Mouse (Mus musculus) T-cell, adult 2 months (primary cell): Measurements from ENCODE around the gene Cerk.

Experiments used
- DNase-seq: peaks from one replicate; pipeline ENCODE4 v3.0.0; 2022; ENCODE audit warnings: low spot score

Gene Cerk

GRCm38 (mm10) chr15:86164718-86165345 lies 21.1 kb downstream of the Cerk start:
- no peak for DNase-seq

GRCm38 (mm10) chr15:86161800-86162199 lies 24.1 kb downstream of the Cerk start:
- DNase-seq: peak; percentile 34

GRCm38 (mm10) chr15:86160906-86161305 lies 25.0 kb downstream of the Cerk start:
- DNase-seq: no peak

- DNase-seq: no peak
These were observed 26.2 kb downstream of the Cerk start for GRCm38 (mm10) chr15:86159719-86160118.

- no peak for DNase-seq
These were observed 26.8 kb downstream of the Cerk start for GRCm38 (mm10) chr15:86159093-86159492.

- DNase-seq: no peak
These were observed 29.4 kb downstream of the Cerk start for GRCm38 (mm10) chr15:86156492-86156891.

- no peak for DNase-seq
These were observed 32.4 kb downstream of the Cerk start for GRCm38 (mm10) chr15:86153481-86153960.

- no peak for DNase-seq
These were observed 35.3 kb downstream of the Cerk start for GRCm38 (mm10) chr15:86150593-86150992.

- DNase-seq: no peak
These were observed 39.0 kb downstream of the Cerk start for GRCm38 (mm10) chr15:86146922-86147321.

GRCm38 (mm10) chr15:86145046-86145445 lies 40.9 kb downstream of the Cerk start:
- DNase-seq: no peak

- no peak for DNase-seq
These were observed 41.4 kb downstream of the Cerk start for GRCm38 (mm10) chr15:86144577-86144976.

- DNase-seq: peak; percentile 20
These were observed 45.6 kb downstream of the Cerk start for GRCm38 (mm10) chr15:86140323-86140722.

- peak; percentile 53 for DNase-seq
These were observed 48.3 kb downstream of the Cerk start for GRCm38 (mm10) chr15:86137638-86138037.

GRCm38 (mm10) chr15:86134941-86135783 lies 50.8 kb downstream of the Cerk start:
- DNase-seq: peak; percentile 65

- no peak for DNase-seq
These were observed 55.3 kb downstream of the Cerk start for GRCm38 (mm10) chr15:86130657-86131056.

GRCm38 (mm10) chr15:86129036-86129435 lies 56.9 kb downstream of the Cerk start:
- no peak for DNase-seq

- DNase-seq: peak; percentile 66
These were observed 61.6 kb downstream of the Cerk start for GRCm38 (mm10) chr15:86124359-86124758.

GRCm38 (mm10) chr15:86123409-86123808 lies 62.5 kb downstream of the Cerk start:
- DNase-seq: no peak

GRCm38 (mm10) chr15:86122261-86122949 lies 63.5 kb downstream of the Cerk start:
- DNase-seq: no peak

GRCm38 (mm10) chr15:86119186-86119585 lies 66.8 kb downstream of the Cerk start:
- DNase-seq: no peak

- DNase-seq: no peak
These were observed 68.5 kb downstream of the Cerk start for GRCm38 (mm10) chr15:86117115-86118100.
